Mouse (Mus musculus) bone marrow, adult 2 months (tissue): ENCODE results near the gene Papln.

Experiments
- CTCF ChIP-seq: fragments of 200-500 bp; IDR thresholded peaks from 2 replicates; pipeline ENCODE4 v1.5.1; 2011; ENCODE audit warnings: low read length, control low read depth; ENCODE audit not compliant: control insufficient read depth, insufficient read depth
- POLR2A ChIP-seq: fragments of 200-500 bp; IDR thresholded peaks from 2 replicates; pipeline ENCODE4 v1.6.1; 2011; ENCODE audit warnings: low read depth, mild to moderate bottlenecking, control low read depth, low read length, borderline replicate concordance; ENCODE audit not compliant: control insufficient read depth

DNA sequence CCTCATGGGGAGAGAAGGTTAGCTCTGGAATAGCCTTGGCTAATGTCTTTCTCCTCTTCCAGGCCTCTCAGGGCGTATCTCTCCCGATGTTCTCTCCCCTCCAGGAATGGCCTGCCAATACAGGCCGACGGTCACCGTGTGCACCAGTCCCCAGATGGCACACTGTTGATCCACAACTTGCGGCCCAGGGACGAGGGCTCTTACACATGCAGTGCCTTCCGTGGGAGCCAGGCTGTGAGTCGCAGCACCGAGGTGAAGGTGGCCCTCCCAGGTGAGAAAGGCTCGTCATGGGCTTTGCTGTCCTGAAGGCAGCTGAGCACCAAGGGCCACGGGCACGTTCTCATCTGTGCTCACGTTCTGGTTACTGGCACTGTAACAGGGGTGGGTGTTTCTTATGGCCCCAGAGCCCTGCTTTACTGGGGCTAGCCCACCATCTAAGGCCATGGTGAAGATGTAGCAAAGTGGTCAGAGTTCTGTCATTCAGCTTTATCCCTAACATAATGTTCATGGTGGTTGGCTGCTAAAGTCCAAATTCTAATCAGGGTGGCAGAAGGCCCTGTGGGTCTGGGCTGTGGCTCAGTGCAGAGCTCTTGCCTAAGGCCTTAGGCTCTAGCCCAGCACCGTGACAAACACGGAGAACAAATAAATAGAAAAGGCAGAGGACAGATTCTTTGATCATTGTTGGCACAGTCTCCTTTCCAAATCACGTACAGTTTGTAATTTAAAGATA is 25.8 kb downstream of the Papln start:
- TF ChIP-seq POLR2A (no peak), CTCF (no peak)
